Mouse (Mus musculus): Measurements from ENCODE around the gene Ift122. TPM values are rescaled to one million over a fixed set of nuclear protein-coding genes. Genes with fewer than 3 reads are reported as not detected.
A peak's percentile ranks its signal among the peaks of the same experiment; 100 is the strongest.
"Not testable (repeated sequence)": the region's sequence is repeated elsewhere in the genome, so short reads cannot be mapped to it uniquely, and the experiment has no call there.

The Ift122 gene
- total and polyA plus RNA-seq, 3 experiments: 3.3 to 8.0 TPM; not detected in 1

DNA sequence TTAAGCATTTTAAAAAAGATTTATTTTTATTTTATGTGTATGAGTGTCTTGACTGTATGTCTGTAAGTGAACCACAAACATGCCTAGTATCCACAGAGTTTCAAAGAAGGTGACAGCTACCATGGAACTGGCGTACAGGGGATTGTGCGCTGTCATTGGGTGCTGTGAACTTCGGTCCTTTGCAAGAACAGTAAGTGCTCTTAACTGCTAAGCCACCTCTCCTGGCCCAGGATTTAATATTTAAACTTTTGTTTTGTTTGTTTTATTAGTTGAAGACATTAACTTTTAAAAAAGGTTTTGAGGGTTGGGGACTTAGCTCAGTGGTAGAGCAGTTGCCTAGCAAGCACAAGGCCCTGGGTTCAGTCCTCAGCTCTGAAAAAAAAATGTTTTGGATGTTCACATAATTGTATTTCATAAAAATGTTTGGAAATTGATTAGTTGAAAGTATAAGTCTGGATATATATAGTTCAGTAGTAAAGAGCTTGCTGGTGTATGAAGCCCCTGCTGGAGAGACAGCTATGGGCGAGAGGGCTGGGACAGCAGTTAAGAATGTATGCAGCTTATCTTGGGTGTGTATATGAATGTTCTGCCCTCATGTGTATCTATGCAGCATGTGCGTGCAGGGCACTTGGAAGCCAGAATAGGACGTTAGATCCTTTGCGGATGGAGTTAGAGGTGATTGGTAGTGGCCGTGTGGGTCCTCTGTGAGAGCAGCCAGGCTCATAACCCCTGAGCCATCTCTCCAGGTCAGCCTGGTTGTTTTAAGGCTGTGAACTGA, 31.9 kb upstream of the Ift122 start:
- H3K79me2 ChIP-seq (ENCODE audit: control insufficient read depth, insufficient read depth, low read length, poor library complexity): no peaks in the 10 kb centered on the region
- H3K27me3 ChIP-seq (ENCODE audit: control insufficient read depth in 1 of 2, insufficient read depth in 2 of 2, low read length in 2 of 2): no peaks in the 10 kb centered on the region
- H3K4me3 ChIP-seq (ENCODE audit: control insufficient read depth in 1 of 2, insufficient read depth in 1 of 2, low read depth in 2 of 2, low read length in 2 of 2): no peak overlapping the region
- DNase-seq (ENCODE audit: low read depth, low spot score): no peak
- peaks cover 0 to 3% of the 10 kb centered on the region in 2 experiments; a peak in 1 of 4 replicates for H3K4me1 ChIP-seq (ENCODE audit: control insufficient read depth in 1 of 2, insufficient read depth in 2 of 2, low read length in 2 of 2)
- no peaks in the 10 kb centered on the region for H3K9me3 ChIP-seq (replicated peaks; ENCODE audit: insufficient read depth, low read length)
- no peaks in the 10 kb centered on the region for H3K36me3 ChIP-seq (ENCODE audit: control insufficient read depth in 1 of 2, insufficient read depth in 2 of 2, low read length in 2 of 2)
- TF ChIP-seq POLR2AphosphoS5 (IDR thresholded peaks at IDR 0.05; ENCODE audit: borderline replicate concordance, low read depth, low read length): no peak
- TF ChIP-seq USF1 (IDR thresholded peaks at IDR 0.05; ENCODE audit: low read depth, low read length): no peak
- TF ChIP-seq JUND (IDR thresholded peaks at IDR 0.05; ENCODE audit: low read depth, low read length): no peak
- no peak for TF ChIP-seq USF2 (IDR thresholded peaks at IDR 0.05; ENCODE audit: borderline replicate concordance in 1 of 2, insufficient read depth in 1 of 2, low read depth in 1 of 2, low read length in 2 of 2)
- no peak for TF ChIP-seq GABPA (IDR thresholded peaks at IDR 0.05; ENCODE audit: low read depth, low read length)
- no peak for TF ChIP-seq ZMIZ1 (IDR thresholded peaks at IDR 0.05; ENCODE audit: low read depth, low read length)
- TF ChIP-seq CHD1 (IDR thresholded peaks at IDR 0.05; ENCODE audit: low read depth, low read length): no peak
- TF ChIP-seq KAT2A (conservative IDR thresholded peaks at IDR 0.05; ENCODE audit: low read depth, low read length): no peak
- TF ChIP-seq MAZ (IDR thresholded peaks at IDR 0.05; ENCODE audit: low read depth, low read length): no peak
- TF ChIP-seq E2F4 (IDR thresholded peaks at IDR 0.05; ENCODE audit: borderline replicate concordance, low read depth, low read length): no peak
- TF ChIP-seq TAL1 (IDR thresholded peaks at IDR 0.05; ENCODE audit: low read length): no peak
- TF ChIP-seq TCF12 (IDR thresholded peaks at IDR 0.05; ENCODE audit: low read depth, low read length): no peak
- no peak overlapping the region for H3K9ac ChIP-seq (ENCODE audit: control insufficient read depth, low read depth, low read length, poor library complexity, severe bottlenecking)
- no peak overlapping the region for H3K27ac ChIP-seq (ENCODE audit: control insufficient read depth, low read depth, low read length)

DNA sequence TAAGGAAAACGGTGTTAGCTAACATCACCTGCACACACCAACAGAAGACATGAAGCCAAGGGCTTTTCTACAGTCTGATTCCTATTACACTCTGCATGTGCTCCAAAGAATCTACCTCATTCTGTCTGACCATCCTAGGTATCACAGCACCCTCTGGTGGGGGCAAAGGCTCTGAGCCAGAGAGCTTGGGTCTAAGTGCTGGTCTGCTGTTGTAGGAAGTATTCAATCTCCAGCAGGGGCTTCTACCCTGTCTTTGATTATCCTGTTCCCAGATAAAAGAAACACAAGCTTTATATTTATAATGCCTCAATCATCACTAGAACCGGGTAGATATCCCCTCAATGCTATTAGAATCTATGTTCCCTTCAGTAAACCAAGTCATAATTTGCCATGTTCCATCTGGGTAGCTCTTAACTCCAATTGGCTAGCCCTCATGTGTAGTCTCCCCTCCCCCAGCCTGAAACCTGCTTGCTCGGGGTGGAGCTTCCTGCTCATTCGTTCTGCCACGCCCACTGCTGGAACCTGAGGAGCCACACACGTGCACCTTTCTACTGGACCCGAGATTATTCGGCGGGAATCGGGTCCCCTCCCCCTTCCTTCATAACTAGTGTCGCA, 29.3 kb upstream of the Ift122 start:
- TF ChIP-seq SMC3 (IDR thresholded peaks at IDR 0.05; ENCODE audit: low read depth, low read length) (peak; percentile 71), CTCF (IDR thresholded peaks at IDR 0.05 in 2 of 3, conservative IDR thresholded peaks at IDR 0.05 in 1 of 3; ENCODE audit: control insufficient read depth in 1 of 3, insufficient read depth in 1 of 3, low read depth in 2 of 3, low read length in 3 of 3, poor library complexity in 1 of 3, severe bottlenecking in 1 of 3) (peak; percentile 32 to 77 (median 62); a peak in 5 of 6 replicates), RAD21 (IDR thresholded peaks at IDR 0.05; ENCODE audit: low read depth, low read length) (peak; percentile 61), ZC3H11A (IDR thresholded peaks at IDR 0.05; ENCODE audit: low read depth, low read length) (peak; percentile 36; the same call in 1 of the 2 replicates)
- not testable (repeated sequence) for H3K27ac ChIP-seq (ENCODE audit: control insufficient read depth, low read depth, low read length); H3K36me3 ChIP-seq (ENCODE audit: control insufficient read depth in 1 of 2, insufficient read depth in 2 of 2, low read length in 2 of 2); H3K27me3 ChIP-seq (ENCODE audit: control insufficient read depth in 1 of 2, insufficient read depth in 2 of 2, low read length in 2 of 2); H3K9me3 ChIP-seq (replicated peaks; ENCODE audit: insufficient read depth, low read length); H3K4me1 ChIP-seq (ENCODE audit: control insufficient read depth in 1 of 2, insufficient read depth in 2 of 2, low read length in 2 of 2); H3K4me3 ChIP-seq (ENCODE audit: control insufficient read depth in 1 of 2, insufficient read depth in 1 of 2, low read depth in 2 of 2, low read length in 2 of 2); H3K9ac ChIP-seq (ENCODE audit: control insufficient read depth, low read depth, low read length, poor library complexity, severe bottlenecking); H3K79me2 ChIP-seq (ENCODE audit: control insufficient read depth, insufficient read depth, low read length, poor library complexity)
- peak; percentile 58 for DNase-seq (ENCODE audit: low read depth, low spot score)
